Mouse (Mus musculus) kidney, embryonic 16.5 days (tissue): ENCODE measurements around the gene Hoxc4. TPM values are rescaled to one million over a fixed set of nuclear protein-coding genes. Genes with fewer than 3 reads are reported as not detected.

Experiments used
- ATAC-seq: fragments of 200-750 bp; cut with Nextera tagmentation; 2 replicates; pipeline ENCODE4 v1.8.0; 2017; ENCODE audit warnings: moderate TSS enrichment; ENCODE audit not compliant: low FRiP score, low TSS enrichment
- H3K27ac ChIP-seq: fragments of 300-500 bp; sonication (generic); 2 replicates; pipeline ENCODE4 v1.5.1; 2014; ENCODE audit warnings: low read length
- H3K27me3 ChIP-seq: fragments of 300-500 bp; sonication (generic); 2 replicates; pipeline ENCODE4 v1.6.1; 2014; ENCODE audit warnings: low read length, control low read depth, mixed read lengths; ENCODE audit not compliant: insufficient read depth
- H3K36me3 ChIP-seq: fragments of 300-500 bp; sonication (generic); 2 replicates; pipeline ENCODE4 v1.6.1; 2014; ENCODE audit warnings: low read length, control low read depth, mixed read lengths; ENCODE audit not compliant: insufficient read depth
- H3K4me1 ChIP-seq: fragments of 300-500 bp; sonication (generic); 2 replicates; pipeline ENCODE4 v1.6.1; 2014; ENCODE audit warnings: low read length, control low read depth, mixed read lengths; ENCODE audit not compliant: insufficient read depth
- H3K4me2 ChIP-seq: fragments of 300-500 bp; sonication (generic); replicated peaks from 2 replicates; pipeline ENCODE4 v1.6.1; 2014; ENCODE audit warnings: low read depth, low read length
- H3K4me3 ChIP-seq: fragments of 300-500 bp; sonication (generic); 2 replicates; pipeline ENCODE4 v1.5.1; 2014; ENCODE audit warnings: mild to moderate bottlenecking, low read length
- H3K9ac ChIP-seq: fragments of 300-500 bp; sonication (generic); replicated peaks from 2 replicates; pipeline ENCODE4 v1.6.1; 2014; ENCODE audit warnings: low read length
- H3K9me3 ChIP-seq: fragments of 300-500 bp; sonication (generic); 2 replicates; pipeline ENCODE4 v1.6.1; 2016; ENCODE audit warnings: low read length, control low read depth
- WGBS: fragments of 180-500 bp; shearing (Covaris S2); extraction: QIAGEN DNeasy Blood & Tissue Kit; methylation state at CpG from one replicate; pipeline ENCODE4 v1.1.7; 2014; 5-methylcytosine and 5-hydroxymethylcytosine counted together
- microRNA counts: library from miRNA; unstranded; fragments of <30 nt; microRNA quantifications from one replicate; lab custom pipeline; 2016
- microRNA-seq: library from miRNA; unstranded; fragments of <30 nt; microRNA quantifications from one replicate; pipeline ENCODE4, GENCODE M21; 2016
- polyA plus RNA-seq: library from polyadenylated mRNA; unstranded; fragments of >200 nt; fragmentation: Nextera tagmentation; extraction: Ambion mirVana; gene quantifications from 2 replicates; pipeline ENCODE4 v1.2.1, GENCODE M21; 2015

Gene Hoxc4
- polyA plus RNA-seq, 1 experiment from 2014 or later, result 6.9 TPM

- no peak for ATAC-seq
- Histone ChIP-seq H3K4me1 (peaks cover 39% of the 10 kb centered on the region), H3K4me3 (peak overlapping the region; percentile 40), H3K27ac (no peak overlapping the region), H3K9me3 (no peaks in the 10 kb centered on the region), H3K9ac (peak overlapping the region; percentile 25; the same call in 1 of the 2 replicates), H3K27me3 (peaks cover 16% of the 10 kb centered on the region), H3K36me3 (no peaks in the 10 kb centered on the region), H3K4me2 (peak overlapping the region; percentile 60)
- WGBS, result 2% methylated on average over 61 of the region's 61 CpGs
Observed at GRCm38 (mm10) chr15:103085831-103086671, 67.3 kb downstream of the Hoxc4 start.

MicroRNAs encoded within 50 kb of the gene (microRNA counts, 519-probe panel; counts per million panel counts)
- microRNA mmu-miR-615-3p (lab: Ali Mortazavi, UCI) (2,988 counts per million, percentile 70 among the panel's probes with 10 or more counts), microRNA mmu-miR-615-5p (lab: Ali Mortazavi, UCI) (104 counts per million, percentile 35 among the panel's probes with 10 or more counts)

Small RNA genes within 50 kb of the gene (microRNA-seq; reads per million reads assigned to microRNA genes)
- gene Mir196a-2 (2,712 reads per million, percentile 87 among the genes with 10 or more reads in this experiment), gene Mir615 (3,657 reads per million, percentile 89 among the genes with 10 or more reads in this experiment)

Other genes starting within 250 kb of the Hoxc4 start
- not detected in 2 replicates for gene Hoxc13, start 97.8 kb upstream of the Hoxc4 start, polyA plus RNA-seq
- gene Hoxc12, start 82.2 kb upstream of the Hoxc4 start, polyA plus RNA-seq, result not detected in 2 replicates
- 1.2 and 1.6 TPM in 2 replicates for gene Hoxc11, start 64.5 kb upstream of the Hoxc4 start, polyA plus RNA-seq
- gene Hoxc10, start 52.1 kb upstream of the Hoxc4 start, polyA plus RNA-seq, result 49.0 and 54.0 TPM in 2 replicates
- 4.3 and 5.9 TPM in 2 replicates for gene Hoxc5, start 51.5 kb upstream of the Hoxc4 start, polyA plus RNA-seq
- gene Hoxc9, start 42.5 kb upstream of the Hoxc4 start, polyA plus RNA-seq, result 7.4 and 9.2 TPM in 2 replicates
- 6.6 and 9.2 TPM in 2 replicates for gene Hoxc8, start 28.3 kb upstream of the Hoxc4 start, polyA plus RNA-seq
- gene Hoxc6, start 20.7 kb upstream of the Hoxc4 start, polyA plus RNA-seq, result 7.6 and 11.0 TPM in 2 replicates
- 19.8 and 20.5 TPM in 2 replicates for gene Smug1, start 148.2 kb downstream of the Hoxc4 start, polyA plus RNA-seq
- gene Cbx5, start 220.9 kb downstream of the Hoxc4 start, polyA plus RNA-seq, result 109 and 120 TPM in 2 replicates
- 831 and 924 TPM in 2 replicates for gene Hnrnpa1, start 221.5 kb downstream of the Hoxc4 start, polyA plus RNA-seq
- 3.8 and 4.2 TPM in 2 replicates for gene Nfe2, start 239.5 kb downstream of the Hoxc4 start, polyA plus RNA-seq